Mouse (Mus musculus) heart, embryonic 14.5 days (tissue): ENCODE measurements at regions not wholly inside any gene's neighbourhood (a gene's known extent, or its start where the extent isn't known, plus 50 kb on each side); places are given as distances from the start of the nearest gene placed in this dataset.
"Not testable (repeated sequence)": the region's sequence is repeated elsewhere in the genome, so short reads cannot be mapped to it uniquely, and the experiment has no call there.

Source experiments
- ATAC-seq: fragments of 200-750 bp; cut with Nextera tagmentation; 2 replicates; pipeline ENCODE4 v1.8.0; 2017; ENCODE audit warnings: low read depth, moderate TSS enrichment; ENCODE audit not compliant: insufficient number of reproducible peaks, insufficient read depth, low FRiP score
- H3K27ac ChIP-seq, 2 experiments: fragments of 200-500 bp in 1 of 2; fragments of 300-500 bp in 1 of 2; sonication (generic) in 1 of 2; replicated peaks in 1 of 2; 2 replicates each; pipeline ENCODE4 v1.5.1; 2012 to 2014; ENCODE audit warnings: low read depth in 2 of 2, low read length in 2 of 2, control low read depth in 1 of 2, mild to moderate bottlenecking in 1 of 2, mixed read lengths in 1 of 2; ENCODE audit not compliant: control insufficient read depth in 1 of 2, insufficient read depth in 1 of 2
- H3K27me3 ChIP-seq: fragments of 300-500 bp; sonication (generic); 2 replicates; pipeline ENCODE4 v1.6.1; 2014; ENCODE audit warnings: mild to moderate bottlenecking, low read length, control low read depth; ENCODE audit not compliant: control insufficient read depth, insufficient read depth
- H3K36me3 ChIP-seq: fragments of 300-500 bp; sonication (generic); 2 replicates; pipeline ENCODE4 v1.6.1; 2014; ENCODE audit warnings: mild to moderate bottlenecking, control low read depth, low read length, mixed read lengths; ENCODE audit not compliant: control insufficient read depth, insufficient read depth
- H3K4me1 ChIP-seq, 2 experiments: fragments of 200-500 bp in 1 of 2; fragments of 300-500 bp in 1 of 2; sonication (generic) in 1 of 2; 2 replicates each; pipeline ENCODE4 v1.6.1; 2012 to 2014; ENCODE audit warnings: low read length in 2 of 2, control low read depth in 1 of 2, mixed read lengths in 1 of 2; ENCODE audit not compliant: control insufficient read depth in 2 of 2, insufficient read depth in 2 of 2
- H3K4me2 ChIP-seq: fragments of 300-500 bp; sonication (generic); 2 replicates; pipeline ENCODE4 v1.6.1; 2014; ENCODE audit warnings: mild to moderate bottlenecking, low read length
- H3K4me3 ChIP-seq, 2 experiments: fragments of 200-500 bp in 1 of 2; fragments of 300-500 bp in 1 of 2; sonication (generic) in 1 of 2; 2 replicates each; pipeline ENCODE4 v1.5.1; 2012 to 2014; ENCODE audit warnings: low read length in 2 of 2, mild to moderate bottlenecking in 2 of 2, control low read depth in 1 of 2, low read depth in 1 of 2, moderate library complexity in 1 of 2; ENCODE audit not compliant: control insufficient read depth in 1 of 2, insufficient read depth in 1 of 2
- H3K9ac ChIP-seq: fragments of 300-500 bp; sonication (generic); 2 replicates; pipeline ENCODE4 v1.6.1; 2014; ENCODE audit warnings: mild to moderate bottlenecking, low read length
- H3K9me3 ChIP-seq: fragments of 300-500 bp; sonication (generic); 2 replicates; pipeline ENCODE4 v1.6.1; 2016; ENCODE audit warnings: low read length, control low read depth; ENCODE audit not compliant: control insufficient read depth
- WGBS: fragments of 180-500 bp; shearing (Covaris S2); extraction: QIAGEN DNeasy Blood & Tissue Kit; methylation state at CpG from one replicate; pipeline ENCODE4 v1.1.7; 2014; 5-methylcytosine and 5-hydroxymethylcytosine counted together

GRCm38 (mm10) chr6:3319378-3319777, 80.0 kb downstream of the Samd9l start:
- H3K9me3 ChIP-seq = no peaks in the 10 kb centered on the region
- no peaks in the 10 kb centered on the region for H3K4me1 ChIP-seq
- H3K27ac ChIP-seq = no peak overlapping the region
- no peaks in the 10 kb centered on the region for H3K27me3 ChIP-seq
- WGBS = 63% methylated on average over 4 of the region's 4 CpGs
- H3K4me2 ChIP-seq = no peak overlapping the region
- no peak overlapping the region for H3K9ac ChIP-seq
- H3K36me3 ChIP-seq = no peaks in the 10 kb centered on the region
- ATAC-seq = no peak
- no peak overlapping the region for H3K4me3 ChIP-seq

DNA sequence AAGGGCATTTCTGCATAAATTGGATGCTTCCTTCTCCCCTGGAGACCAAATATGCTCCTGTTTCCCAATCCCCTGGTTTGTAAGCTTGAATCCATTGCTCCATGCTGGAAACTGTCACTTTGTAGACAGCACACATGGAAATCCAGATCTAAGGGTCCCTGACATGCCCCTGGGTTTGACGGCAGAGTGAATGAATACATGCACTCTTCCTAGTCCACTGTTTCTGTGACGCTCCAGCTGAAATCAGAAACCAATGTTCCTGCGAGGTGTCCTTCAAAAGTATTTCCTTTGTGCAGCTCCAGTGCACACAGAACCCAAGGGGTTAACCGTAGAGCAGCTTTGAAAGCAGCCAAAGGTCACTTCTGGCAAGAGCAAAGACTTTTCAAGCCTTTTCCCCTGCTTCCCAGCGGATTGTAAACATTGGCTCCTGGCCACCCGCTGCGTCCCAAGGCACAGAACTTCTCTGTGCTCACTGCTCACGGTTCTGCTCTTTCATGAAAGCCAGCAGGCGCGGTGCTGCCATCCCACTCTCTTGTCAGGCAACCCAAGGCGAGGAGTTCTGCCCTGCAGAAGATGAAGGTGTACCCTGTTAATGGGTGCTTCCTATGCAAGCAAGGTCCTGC, 91.7 kb downstream of the Samd9l start:
- not testable (repeated sequence) for H3K4me1 ChIP-seq, H3K4me3 ChIP-seq, H3K9me3 ChIP-seq, H3K9ac ChIP-seq, H3K27me3 ChIP-seq, H3K27ac ChIP-seq, H3K36me3 ChIP-seq, ATAC-seq
- 2% methylated on average over 11 of the region's 11 CpGs for WGBS
- peak overlapping the region; percentile 53 for H3K4me2 ChIP-seq

DNA sequence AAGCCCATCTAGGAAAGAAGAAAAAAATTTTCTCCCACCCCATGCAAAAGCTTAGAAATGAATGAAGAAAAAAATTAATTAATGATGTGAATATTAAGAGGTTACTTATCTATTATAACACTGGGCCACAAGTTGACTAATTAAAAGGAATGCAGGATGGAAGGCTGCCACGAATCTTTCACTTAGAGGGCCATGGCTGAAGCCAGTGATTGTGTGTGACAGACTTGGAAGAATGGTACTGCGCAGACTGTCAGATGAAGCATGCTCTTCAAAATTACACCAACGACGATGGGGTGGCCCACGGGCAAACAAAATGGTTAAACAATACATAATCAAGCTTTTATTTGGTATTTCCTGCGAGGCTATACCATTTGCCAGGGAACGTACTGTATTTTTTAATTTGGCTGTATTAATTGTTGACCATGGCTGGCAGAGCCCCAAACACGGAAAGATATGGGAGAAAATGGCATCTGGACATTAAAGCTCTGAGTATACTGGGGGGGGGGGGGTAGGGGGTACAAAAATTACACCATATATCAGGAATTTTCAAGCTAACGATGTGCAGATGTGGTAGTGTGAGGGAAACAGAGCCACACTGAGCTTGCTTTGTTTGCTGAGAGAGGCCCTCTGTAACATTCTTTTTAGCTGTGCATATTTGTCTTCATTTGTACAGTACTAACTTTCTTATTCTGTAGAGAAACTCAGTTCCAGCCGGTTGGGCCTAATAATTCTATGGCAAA, 94.3 kb downstream of the Samd9l start:
- not testable (repeated sequence) for H3K9me3 ChIP-seq, H3K4me3 ChIP-seq, H3K27me3 ChIP-seq, H3K4me2 ChIP-seq, H3K4me1 ChIP-seq, H3K9ac ChIP-seq, H3K27ac ChIP-seq, H3K36me3 ChIP-seq, ATAC-seq
- WGBS = 57% methylated on average over 10 of the region's 10 CpGs

- not testable (repeated sequence) for ATAC-seq, H3K27ac ChIP-seq, H3K27me3 ChIP-seq, H3K9ac ChIP-seq, H3K4me3 ChIP-seq, H3K4me1 ChIP-seq, H3K36me3 ChIP-seq, H3K4me2 ChIP-seq, H3K9me3 ChIP-seq
- 81% methylated on average over 8 of the region's 8 CpGs for WGBS
Observed at GRCm38 (mm10) chr6:3293316-3293715, 106.1 kb downstream of the Samd9l start.

DNA sequence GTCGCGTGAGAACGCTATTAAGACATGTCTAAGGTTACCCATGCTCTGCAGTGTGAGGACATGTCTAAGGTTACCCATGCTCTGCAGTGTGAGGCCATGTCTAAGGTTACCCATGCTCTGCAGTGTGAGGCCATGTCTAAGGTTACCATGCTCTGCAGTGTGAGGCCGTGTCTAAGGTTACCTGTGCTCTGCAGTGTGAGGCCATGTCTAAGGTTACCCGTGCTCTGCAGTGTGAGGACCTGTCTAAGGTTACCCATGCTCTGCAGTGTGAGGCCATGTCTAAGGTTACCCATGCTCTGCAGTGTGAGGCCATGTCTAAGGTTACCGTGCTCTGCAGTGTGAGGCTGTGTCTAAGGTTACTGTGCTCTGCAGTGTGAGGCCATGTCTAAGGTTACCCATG, 107.4 kb downstream of the Samd9l start:
- H3K4me2 ChIP-seq, H3K36me3 ChIP-seq: not testable (repeated sequence)
- 93% methylated on average over 6 of the region's 6 CpGs for WGBS

GRCm38 (mm10) chr6:3268726-3269125, 130.6 kb downstream of the Samd9l start:
- not testable (repeated sequence) for H3K27me3 ChIP-seq, H3K9me3 ChIP-seq, H3K9ac ChIP-seq, H3K4me2 ChIP-seq, H3K4me3 ChIP-seq, ATAC-seq, H3K27ac ChIP-seq, H3K36me3 ChIP-seq, H3K4me1 ChIP-seq
- WGBS = 83% methylated on average over 2 of the region's 4 CpGs

More for the DNA sequence above, 107.4 kb downstream of the Samd9l start:
- H3K27me3 ChIP-seq, H3K4me3 ChIP-seq, H3K27ac ChIP-seq, H3K4me1 ChIP-seq, H3K9me3 ChIP-seq, ATAC-seq, H3K9ac ChIP-seq: not testable (repeated sequence)

GRCm38 (mm10) chr6:3265477-3265876, 133.9 kb downstream of the Samd9l start:
- ATAC-seq, H3K4me1 ChIP-seq, H3K9me3 ChIP-seq, H3K9ac ChIP-seq, H3K27me3 ChIP-seq, H3K27ac ChIP-seq, H3K4me2 ChIP-seq, H3K4me3 ChIP-seq, H3K36me3 ChIP-seq: not testable (repeated sequence)
- WGBS = 59% methylated on average over 1 of the region's 1 CpGs
